Mouse (Mus musculus): ENCODE data around the gene Glis1. TPM values are rescaled to one million over a fixed set of nuclear protein-coding genes. Genes with fewer than 3 reads are reported as not detected.

Gene Glis1
- total RNA-seq, 1 experiment: 0.98 TPM

- Histone ChIP-seq H3K9me3 (ENCODE audit: control insufficient read depth, insufficient read depth, low read depth, low read length) (no peaks in the 10 kb centered on the region), H3K4me1 (ENCODE audit: control insufficient read depth in 2 of 2, insufficient read depth in 2 of 2, low read length in 2 of 2, poor library complexity in 1 of 2) (no peaks in the 10 kb centered on the region; a peak in 1 of 4 replicates), H3K4me3 (ENCODE audit: insufficient read depth in 1 of 2, low read depth in 1 of 2, low read length in 2 of 2, poor library complexity in 1 of 2, severe bottlenecking in 1 of 2) (no peak overlapping the region), H3K9ac (ENCODE audit: insufficient read depth, low read depth, low read length, poor library complexity, severe bottlenecking) (no peak overlapping the region), H3K27ac (ENCODE audit: insufficient read depth, low read depth, low read length, poor library complexity, severe bottlenecking) (no peak overlapping the region), H3K36me3 (ENCODE audit: control insufficient read depth, insufficient read depth, low read length, poor library complexity, severe bottlenecking) (no peaks in the 10 kb centered on the region)
- TF ChIP-seq MAFK (IDR thresholded peaks at IDR 0.05; ENCODE audit: insufficient read depth, low read depth, low read length) (no peak), HCFC1 (IDR thresholded peaks at IDR 0.05; ENCODE audit: borderline replicate concordance, insufficient read depth, low read length) (no peak), ZC3H11A (IDR thresholded peaks at IDR 0.05; ENCODE audit: borderline replicate concordance, low read depth, low read length) (no peak), ZNF384 (IDR thresholded peaks at IDR 0.05; ENCODE audit: low read depth, low read length) (no peak), CHD2 (IDR thresholded peaks at IDR 0.05; ENCODE audit: low read depth, low read length) (no peak)
- DNase-seq (ENCODE audit: low read depth, low spot score): no peak
- in situ Hi-C loops (cut with MboI; ENCODE audit: low sequenced_read_pairs in 2 of 2, unreplicated experiment in 2 of 2): no loop called here
Measured at GRCm38 (mm10) chr4:107459461-107459860, 25.1 kb downstream of the Glis1 start.

DNA sequence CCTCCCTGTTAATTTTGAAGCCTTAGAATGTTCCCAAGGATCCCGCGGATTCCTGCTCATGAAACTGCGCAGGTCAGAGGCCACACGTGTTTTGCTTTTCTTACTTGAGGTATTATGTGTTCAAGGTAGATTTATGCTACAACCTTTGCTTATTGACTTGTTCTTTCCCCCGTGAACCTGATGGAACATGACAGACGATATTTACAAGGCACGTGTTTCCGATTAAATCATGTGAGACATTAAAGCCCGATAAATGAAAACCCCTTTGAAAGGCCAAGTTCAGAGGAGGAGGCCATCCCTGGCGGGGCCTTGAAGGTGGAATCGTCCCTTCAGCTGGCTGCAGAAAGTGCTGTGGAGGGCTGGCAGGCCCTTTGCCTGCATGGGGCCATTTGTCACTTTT, 26.1 kb downstream of the Glis1 start:
- Histone ChIP-seq H3K4me3 (ENCODE audit: insufficient read depth in 1 of 2, low read depth in 1 of 2, low read length in 2 of 2, poor library complexity in 1 of 2, severe bottlenecking in 1 of 2) (no peak overlapping the region), H3K9me3 (ENCODE audit: control insufficient read depth, insufficient read depth, low read depth, low read length) (no peaks in the 10 kb centered on the region), H3K36me3 (ENCODE audit: control insufficient read depth, insufficient read depth, low read length, poor library complexity, severe bottlenecking) (no peaks in the 10 kb centered on the region), H3K27ac (ENCODE audit: insufficient read depth, low read depth, low read length, poor library complexity, severe bottlenecking) (no peak overlapping the region), H3K9ac (ENCODE audit: insufficient read depth, low read depth, low read length, poor library complexity, severe bottlenecking) (no peak overlapping the region), H3K4me1 (ENCODE audit: control insufficient read depth in 2 of 2, insufficient read depth in 2 of 2, low read length in 2 of 2, poor library complexity in 1 of 2) (no peaks in the 10 kb centered on the region; a peak in 1 of 4 replicates)
- TF ChIP-seq ZC3H11A (IDR thresholded peaks at IDR 0.05; ENCODE audit: borderline replicate concordance, low read depth, low read length) (no peak), MAFK (IDR thresholded peaks at IDR 0.05; ENCODE audit: insufficient read depth, low read depth, low read length) (no peak), ZNF384 (IDR thresholded peaks at IDR 0.05; ENCODE audit: low read depth, low read length) (no peak), HCFC1 (IDR thresholded peaks at IDR 0.05; ENCODE audit: borderline replicate concordance, insufficient read depth, low read length) (no peak), CHD2 (IDR thresholded peaks at IDR 0.05; ENCODE audit: low read depth, low read length) (no peak)
- in situ Hi-C loops (cut with MboI; ENCODE audit: low sequenced_read_pairs in 2 of 2, unreplicated experiment in 2 of 2): no loop called here
- DNase-seq (ENCODE audit: low read depth, low spot score): no peak

GRCm38 (mm10) chr4:107467831-107468230, 33.4 kb downstream of the Glis1 start:
- no peaks in the 10 kb centered on the region for H3K36me3 ChIP-seq (ENCODE audit: control insufficient read depth, insufficient read depth, low read length, poor library complexity, severe bottlenecking)
- no peak overlapping the region for H3K27ac ChIP-seq (ENCODE audit: insufficient read depth, low read depth, low read length, poor library complexity, severe bottlenecking)
- H3K4me1 ChIP-seq (ENCODE audit: control insufficient read depth in 2 of 2, insufficient read depth in 2 of 2, low read length in 2 of 2, poor library complexity in 1 of 2): no peaks in the 10 kb centered on the region
- no peak overlapping the region for H3K9ac ChIP-seq (ENCODE audit: insufficient read depth, low read depth, low read length, poor library complexity, severe bottlenecking)
- in situ Hi-C loops (cut with MboI; ENCODE audit: low sequenced_read_pairs in 2 of 2, unreplicated experiment in 2 of 2): no loop called here
- no peak overlapping the region for H3K4me3 ChIP-seq (ENCODE audit: insufficient read depth in 1 of 2, low read depth in 1 of 2, low read length in 2 of 2, poor library complexity in 1 of 2, severe bottlenecking in 1 of 2)
- TF ChIP-seq ZNF384 (IDR thresholded peaks at IDR 0.05; ENCODE audit: low read depth, low read length) (no peak), MAFK (IDR thresholded peaks at IDR 0.05; ENCODE audit: insufficient read depth, low read depth, low read length) (no peak), ZC3H11A (IDR thresholded peaks at IDR 0.05; ENCODE audit: borderline replicate concordance, low read depth, low read length) (no peak), CHD2 (IDR thresholded peaks at IDR 0.05; ENCODE audit: low read depth, low read length) (no peak), HCFC1 (IDR thresholded peaks at IDR 0.05; ENCODE audit: borderline replicate concordance, insufficient read depth, low read length) (no peak)
- H3K9me3 ChIP-seq (ENCODE audit: control insufficient read depth, insufficient read depth, low read depth, low read length): no peaks in the 10 kb centered on the region
- DNase-seq (ENCODE audit: low read depth, low spot score): no peak

- DNase-seq (ENCODE audit: low read depth, low spot score): no peak
- Histone ChIP-seq H3K9me3 (ENCODE audit: control insufficient read depth, insufficient read depth, low read depth, low read length) (no peaks in the 10 kb centered on the region), H3K27ac (ENCODE audit: insufficient read depth, low read depth, low read length, poor library complexity, severe bottlenecking) (no peak overlapping the region), H3K4me1 (ENCODE audit: control insufficient read depth in 2 of 2, insufficient read depth in 2 of 2, low read length in 2 of 2, poor library complexity in 1 of 2) (no peaks in the 10 kb centered on the region), H3K4me3 (ENCODE audit: insufficient read depth in 1 of 2, low read depth in 1 of 2, low read length in 2 of 2, poor library complexity in 1 of 2, severe bottlenecking in 1 of 2) (no peak overlapping the region), H3K36me3 (ENCODE audit: control insufficient read depth, insufficient read depth, low read length, poor library complexity, severe bottlenecking) (no peaks in the 10 kb centered on the region), H3K9ac (ENCODE audit: insufficient read depth, low read depth, low read length, poor library complexity, severe bottlenecking) (no peak overlapping the region)
- TF ChIP-seq HCFC1 (IDR thresholded peaks at IDR 0.05; ENCODE audit: borderline replicate concordance, insufficient read depth, low read length) (no peak), ZC3H11A (IDR thresholded peaks at IDR 0.05; ENCODE audit: borderline replicate concordance, low read depth, low read length) (no peak), MAFK (IDR thresholded peaks at IDR 0.05; ENCODE audit: insufficient read depth, low read depth, low read length) (no peak), ZNF384 (IDR thresholded peaks at IDR 0.05; ENCODE audit: low read depth, low read length) (no peak), CHD2 (IDR thresholded peaks at IDR 0.05; ENCODE audit: low read depth, low read length) (no peak)
- in situ Hi-C loops (cut with MboI; ENCODE audit: low sequenced_read_pairs in 2 of 2, unreplicated experiment in 2 of 2): no loop called here
Measured at GRCm38 (mm10) chr4:107468264-107468663, 33.9 kb downstream of the Glis1 start.

DNA sequence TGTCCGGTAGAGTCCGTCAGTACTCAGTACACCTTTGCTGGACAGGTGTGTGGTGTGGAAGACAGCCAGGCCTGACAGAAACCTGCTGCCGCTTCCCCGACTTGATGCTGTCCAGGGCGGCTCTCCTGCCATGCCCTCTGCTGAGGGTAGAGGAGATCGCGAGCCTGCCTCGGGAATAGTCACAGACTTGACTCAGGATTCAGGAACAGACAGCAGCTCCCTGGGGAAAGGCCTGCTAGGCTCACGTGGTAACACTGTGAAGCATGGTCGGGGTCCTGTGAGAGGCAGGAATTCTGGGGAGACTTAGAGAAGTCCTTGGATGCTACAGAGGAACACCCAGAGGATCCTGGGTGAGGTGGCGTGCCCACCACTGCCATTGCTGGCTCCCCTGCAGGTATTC, 34.4 kb downstream of the Glis1 start:
- H3K4me1 ChIP-seq (ENCODE audit: control insufficient read depth in 2 of 2, insufficient read depth in 2 of 2, low read length in 2 of 2, poor library complexity in 1 of 2): no peaks in the 10 kb centered on the region
- H3K27ac ChIP-seq (ENCODE audit: insufficient read depth, low read depth, low read length, poor library complexity, severe bottlenecking): no peak overlapping the region
- TF ChIP-seq MAFK (IDR thresholded peaks at IDR 0.05; ENCODE audit: insufficient read depth, low read depth, low read length) (no peak), ZC3H11A (IDR thresholded peaks at IDR 0.05; ENCODE audit: borderline replicate concordance, low read depth, low read length) (no peak), CHD2 (IDR thresholded peaks at IDR 0.05; ENCODE audit: low read depth, low read length) (no peak), HCFC1 (IDR thresholded peaks at IDR 0.05; ENCODE audit: borderline replicate concordance, insufficient read depth, low read length) (no peak), ZNF384 (IDR thresholded peaks at IDR 0.05; ENCODE audit: low read depth, low read length) (no peak)

More for the DNA sequence above, 34.4 kb downstream of the Glis1 start:
- Histone ChIP-seq H3K9me3 (ENCODE audit: control insufficient read depth, insufficient read depth, low read depth, low read length) (no peaks in the 10 kb centered on the region), H3K4me3 (ENCODE audit: insufficient read depth in 1 of 2, low read depth in 1 of 2, low read length in 2 of 2, poor library complexity in 1 of 2, severe bottlenecking in 1 of 2) (no peak overlapping the region), H3K36me3 (ENCODE audit: control insufficient read depth, insufficient read depth, low read length, poor library complexity, severe bottlenecking) (no peaks in the 10 kb centered on the region), H3K9ac (ENCODE audit: insufficient read depth, low read depth, low read length, poor library complexity, severe bottlenecking) (no peak overlapping the region)
- DNase-seq (ENCODE audit: low read depth, low spot score): no peak
- in situ Hi-C loops (cut with MboI; ENCODE audit: low sequenced_read_pairs in 2 of 2, unreplicated experiment in 2 of 2): no loop called here

All from ES-E14 (cell line).